Mouse (Mus musculus) forebrain, postnatal 0 days (tissue): ENCODE results near the gene Cux1. TPM values are rescaled to one million over a fixed set of nuclear protein-coding genes. Genes with fewer than 3 reads are reported as not detected.

Experiments
- ATAC-seq: fragments of 200-750 bp; cut with Nextera tagmentation; 2 replicates; pipeline ENCODE4 v1.8.0; 2017; ENCODE audit warnings: mild to moderate bottlenecking, moderate library complexity
- DNase-seq: peaks from one replicate; pipeline ENCODE4 v3.0.0-alpha.2; 2015
- H3K27ac ChIP-seq: fragments of 300-500 bp; sonication (generic); 2 replicates; pipeline ENCODE4 v1.5.1; 2014; ENCODE audit warnings: low read depth, mild to moderate bottlenecking, antibody characterized with exemption, low read length, moderate library complexity, mixed read lengths
- H3K27me3 ChIP-seq: fragments of 300-500 bp; sonication (generic); 2 replicates; pipeline ENCODE4 v1.6.1; 2014; ENCODE audit warnings: mild to moderate bottlenecking, low read length, mixed read lengths; ENCODE audit not compliant: insufficient read depth
- H3K36me3 ChIP-seq: fragments of 300-500 bp; sonication (generic); 2 replicates; pipeline ENCODE4 v1.6.1; 2014; ENCODE audit warnings: mild to moderate bottlenecking, moderate library complexity; ENCODE audit not compliant: insufficient read depth
- H3K4me1 ChIP-seq: fragments of 300-500 bp; sonication (generic); 2 replicates; pipeline ENCODE4 v1.6.1; 2014; ENCODE audit warnings: antibody characterized with exemption; ENCODE audit not compliant: insufficient read depth
- H3K4me2 ChIP-seq: fragments of 300-500 bp; sonication (generic); 2 replicates; pipeline ENCODE4 v1.6.1; 2014; ENCODE audit warnings: low read depth, mild to moderate bottlenecking, moderate library complexity
- H3K4me3 ChIP-seq: fragments of 300-500 bp; sonication (generic); 2 replicates; pipeline ENCODE4 v1.5.1; 2014; ENCODE audit warnings: low read depth, low read length, mixed read lengths
- H3K9ac ChIP-seq: fragments of 300-500 bp; sonication (generic); 2 replicates; pipeline ENCODE4 v1.6.1; 2014; ENCODE audit warnings: mild to moderate bottlenecking
- H3K9me3 ChIP-seq: fragments of 300-500 bp; sonication (generic); 2 replicates; pipeline ENCODE4 v1.6.1; 2016; ENCODE audit warnings: low read length
- CTCF ChIP-seq: sonication (generic); IDR thresholded peaks from 2 replicates; pipeline ENCODE4 v1.5.1; 2016; ENCODE audit warnings: antibody characterized with exemption, control low read depth, low read depth
- WGBS: fragments of 180-500 bp; shearing (Covaris S2); extraction: QIAGEN DNeasy Blood & Tissue Kit; methylation state at CpG from one replicate; pipeline ENCODE4 v1.1.7; 2014; 5-methylcytosine and 5-hydroxymethylcytosine counted together
- polyA plus RNA-seq: library from polyadenylated mRNA; unstranded; fragments of >200 nt; fragmentation: Nextera tagmentation; extraction: Ambion mirVana; gene quantifications from 2 replicates; pipeline ENCODE4 v1.2.1, GENCODE M21; 2015
- total RNA-seq: library from RNA; depleted of rRNA; stranded (reverse); fragments of >200 nt; gene quantifications from 2 replicates; pipeline ENCODE4 v1.2.3, GENCODE M21; 2014

Cux1 gene
- total and polyA plus RNA-seq, 2 experiments from 2014 or later = 86.0 to 141 TPM

- no peak overlapping the region for H3K4me2 ChIP-seq
- H3K27ac ChIP-seq = no peak overlapping the region
- H3K4me1 ChIP-seq = peaks cover 16% of the 10 kb centered on the region
- H3K27me3 ChIP-seq = no peaks in the 10 kb centered on the region
- H3K36me3 ChIP-seq = peaks cover 26% of the 10 kb centered on the region; the same call in 1 of the 2 replicates
- TF ChIP-seq CTCF = no peak
- H3K9me3 ChIP-seq = no peaks in the 10 kb centered on the region
- WGBS = 26% methylated on average over 4 of the region's 4 CpGs
- no peak overlapping the region for H3K4me3 ChIP-seq
- DNase-seq (peak; percentile 31), ATAC-seq (peak; percentile 36; the same call in 1 of the 2 replicates)
- H3K9ac ChIP-seq = no peak overlapping the region
Measured at GRCm38 (mm10) chr5:136296911-136297310, 270.4 kb downstream of the Cux1 start.

GRCm38 (mm10) chr5:136292971-136293418 is 274.3 kb downstream of the Cux1 start:
- Histone ChIP-seq H3K4me3 (no peak overlapping the region), H3K27ac (0 out of 2 replicates have a peak overlapping the region, but pooled peaks have one; percentile 83), H3K4me1 (peaks cover 15% of the 10 kb centered on the region), H3K9ac (no peak overlapping the region), H3K36me3 (no peaks in the 10 kb centered on the region; the same call in none of the 2 replicates), H3K27me3 (no peaks in the 10 kb centered on the region), H3K9me3 (no peaks in the 10 kb centered on the region), H3K4me2 (no peak overlapping the region)
- TF ChIP-seq CTCF = no peak
- DNase-seq (peak; percentile 62), ATAC-seq (peak; percentile 75)
- 39% methylated on average over 4 of the region's 4 CpGs for WGBS

- WGBS = 24% methylated on average over 2 of the region's 2 CpGs
- Histone ChIP-seq H3K9ac (peak overlapping the region; percentile 14; the same call in 1 of the 2 replicates), H3K27ac (peak overlapping the region; percentile 83), H3K4me3 (no peak overlapping the region), H3K4me1 (peaks cover 12% of the 10 kb centered on the region; the same call in 1 of the 2 replicates), H3K36me3 (no peaks in the 10 kb centered on the region; the same call in none of the 2 replicates), H3K9me3 (no peaks in the 10 kb centered on the region), H3K27me3 (no peaks in the 10 kb centered on the region), H3K4me2 (no peak overlapping the region)
- ATAC-seq = peak; percentile 12; the same call in 1 of the 2 replicates
- TF ChIP-seq CTCF = no peak
- no peak for DNase-seq
Measured at GRCm38 (mm10) chr5:136292361-136292760, 274.9 kb downstream of the Cux1 start.

GRCm38 (mm10) chr5:136291562-136291961 is 275.7 kb downstream of the Cux1 start:
- no peak for ATAC-seq
- TF ChIP-seq CTCF = no peak
- no peaks in the 10 kb centered on the region for H3K9me3 ChIP-seq
- H3K27ac ChIP-seq = no peak overlapping the region
- peaks cover 3% of the 10 kb centered on the region for H3K36me3 ChIP-seq
- 95% methylated on average over 2 of the region's 2 CpGs for WGBS
- no peak overlapping the region for H3K4me3 ChIP-seq
- peaks cover 12% of the 10 kb centered on the region; the same call in 1 of the 2 replicates for H3K4me1 ChIP-seq
- no peak overlapping the region for H3K4me2 ChIP-seq
- no peak for DNase-seq
- H3K27me3 ChIP-seq = no peaks in the 10 kb centered on the region
- H3K9ac ChIP-seq = no peak overlapping the region

GRCm38 (mm10) chr5:136289776-136290175 is 277.5 kb downstream of the Cux1 start:
- TF ChIP-seq CTCF = no peak
- Histone ChIP-seq H3K9ac (no peak overlapping the region), H3K36me3 (peaks cover 15% of the 10 kb centered on the region), H3K27ac (no peak overlapping the region), H3K4me3 (no peak overlapping the region), H3K4me1 (peaks cover 9% of the 10 kb centered on the region; the same call in 1 of the 2 replicates), H3K4me2 (no peak overlapping the region), H3K9me3 (no peaks in the 10 kb centered on the region), H3K27me3 (no peaks in the 10 kb centered on the region)
- ATAC-seq (no peak), DNase-seq (no peak)
- 94% methylated on average over 3 of the region's 3 CpGs for WGBS

- H3K36me3 ChIP-seq = peaks cover 18% of the 10 kb centered on the region
- H3K4me3 ChIP-seq = no peak overlapping the region
- no peak overlapping the region for H3K27ac ChIP-seq
- 83% methylated on average over 6 of the region's 6 CpGs for WGBS
- no peaks in the 10 kb centered on the region for H3K27me3 ChIP-seq
- H3K4me2 ChIP-seq = no peak overlapping the region
- ATAC-seq (no peak), DNase-seq (no peak)
- H3K9me3 ChIP-seq = no peaks in the 10 kb centered on the region
- no peak overlapping the region for H3K9ac ChIP-seq
- peaks cover 9% of the 10 kb centered on the region; the same call in 1 of the 2 replicates for H3K4me1 ChIP-seq
- no peak for TF ChIP-seq CTCF
Measured at GRCm38 (mm10) chr5:136288351-136289081, 278.8 kb downstream of the Cux1 start.

GRCm38 (mm10) chr5:136286566-136286965 is 280.7 kb downstream of the Cux1 start:
- no peaks in the 10 kb centered on the region for H3K4me1 ChIP-seq
- H3K27me3 ChIP-seq = no peaks in the 10 kb centered on the region
- no peak overlapping the region for H3K4me3 ChIP-seq
- no peak for DNase-seq
- H3K4me2 ChIP-seq = no peak overlapping the region
- H3K9me3 ChIP-seq = no peaks in the 10 kb centered on the region
- no peak for TF ChIP-seq CTCF
- WGBS = 91% methylated on average over 6 of the region's 6 CpGs
- H3K9ac ChIP-seq = no peak overlapping the region
- peaks cover 26% of the 10 kb centered on the region for H3K36me3 ChIP-seq
- ATAC-seq = no peak
- no peak overlapping the region for H3K27ac ChIP-seq
